Mouse (Mus musculus): Measurements from ENCODE around the gene Cdk7. TPM values are rescaled to one million over a fixed set of nuclear protein-coding genes. Genes with fewer than 3 reads are reported as not detected.

The Cdk7 gene
- 10 to 100 TPM; 80.4 to 85.6 TPM for polyA plus RNA-seq (2017; shearing (Covaris generic))

DNA sequence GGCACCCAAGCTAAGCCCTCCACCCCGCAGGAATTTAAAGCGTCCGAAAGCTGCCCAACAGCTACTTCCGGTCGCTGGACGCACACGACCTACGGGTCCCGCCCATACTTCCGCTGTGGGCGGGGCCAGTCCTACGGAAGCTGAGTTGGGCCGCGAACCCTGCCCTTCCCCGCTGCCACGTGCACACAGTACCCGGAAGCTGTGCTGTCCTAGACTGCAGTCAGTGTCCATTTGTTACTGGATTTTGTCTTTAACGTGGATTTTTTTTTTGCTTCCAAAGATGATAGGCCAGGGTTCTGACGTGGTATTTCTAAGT lies at the start of gene Cdk7:
Gene Cdk7 (minus strand): TSS at position 79 of the 316 bp plus-strand sequence.

DNA sequence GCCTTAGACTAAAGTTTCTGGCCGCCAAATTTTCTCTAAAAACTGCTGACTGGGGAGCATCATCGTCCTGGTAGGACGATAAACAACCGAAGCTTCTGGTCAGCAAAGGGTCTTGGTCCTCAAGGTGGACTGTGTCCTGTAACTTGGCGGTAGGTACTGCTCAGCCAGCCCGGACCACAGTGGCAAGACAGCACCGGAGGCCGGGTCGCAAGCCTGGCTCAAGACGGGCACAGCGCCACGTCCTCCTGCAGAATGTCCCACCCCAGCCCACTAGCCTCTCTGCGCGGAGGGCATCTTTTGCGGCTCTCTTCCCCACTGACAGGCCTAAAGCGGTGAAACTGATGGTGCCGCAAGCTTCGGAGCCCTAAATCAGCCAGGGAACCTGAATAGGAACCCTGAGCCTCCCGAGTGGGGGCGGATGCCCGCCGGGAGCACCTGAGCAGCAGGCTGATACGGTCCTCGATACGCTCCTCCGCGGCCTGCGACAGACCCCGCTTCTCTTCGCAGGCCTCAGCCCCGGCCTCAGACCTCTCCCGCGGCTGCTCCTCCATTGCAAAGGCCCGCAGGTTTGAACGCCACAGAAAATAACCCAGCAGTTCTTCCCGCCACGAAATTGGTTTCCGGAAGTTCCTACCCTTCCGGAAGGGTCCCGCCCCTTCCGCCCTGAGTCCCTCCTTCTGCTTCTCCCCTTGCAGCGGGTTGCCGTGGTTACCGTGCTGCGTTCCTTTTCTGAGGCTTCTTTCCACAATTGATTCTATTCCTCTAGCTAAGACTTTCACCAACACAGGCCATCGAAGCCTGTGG lies 44.7 kb upstream of the Cdk7 start, which contains the start of gene Cenph:
Gene Cenph (minus strand): TSS at position 648 of the 804 bp plus-strand sequence.

DNA sequence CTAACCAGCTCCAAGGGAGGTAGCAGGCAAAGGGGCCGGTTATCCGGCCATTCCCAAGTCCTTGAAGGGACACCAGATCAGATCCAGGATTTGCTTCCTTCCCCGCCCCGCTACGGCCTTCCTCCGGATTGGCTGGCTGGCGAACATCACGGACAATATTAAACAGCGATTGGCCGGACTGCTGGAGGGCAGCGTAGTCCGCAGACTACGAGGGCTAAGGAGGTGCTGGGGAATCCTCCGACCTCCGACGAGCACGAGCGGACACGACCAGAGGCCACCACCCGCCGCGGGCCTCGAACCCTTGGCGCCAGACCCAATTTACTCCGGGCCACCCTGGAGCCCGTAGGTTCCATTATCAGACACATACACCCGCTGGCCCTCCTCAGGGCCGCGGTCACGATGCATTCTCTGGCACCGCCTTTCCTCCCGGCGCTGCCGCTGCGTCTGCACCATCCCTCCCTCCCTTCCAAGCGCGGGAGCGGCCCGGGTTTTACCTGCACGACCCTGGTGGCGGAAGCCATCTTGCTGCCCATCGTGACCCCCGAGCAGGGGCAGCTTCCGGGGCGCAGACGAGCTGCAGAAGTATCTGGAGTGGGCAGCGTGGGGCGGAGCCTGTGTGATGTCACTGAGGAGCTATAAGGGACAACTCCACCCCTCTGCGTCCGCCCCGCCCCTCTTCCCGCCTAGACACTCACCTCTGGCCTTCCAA lies 13.5 kb upstream of the Cdk7 start, which contains the start of gene Mrps36:
Gene Mrps36 (minus strand): TSS at position 624 of the 709 bp plus-strand sequence.

DNA sequence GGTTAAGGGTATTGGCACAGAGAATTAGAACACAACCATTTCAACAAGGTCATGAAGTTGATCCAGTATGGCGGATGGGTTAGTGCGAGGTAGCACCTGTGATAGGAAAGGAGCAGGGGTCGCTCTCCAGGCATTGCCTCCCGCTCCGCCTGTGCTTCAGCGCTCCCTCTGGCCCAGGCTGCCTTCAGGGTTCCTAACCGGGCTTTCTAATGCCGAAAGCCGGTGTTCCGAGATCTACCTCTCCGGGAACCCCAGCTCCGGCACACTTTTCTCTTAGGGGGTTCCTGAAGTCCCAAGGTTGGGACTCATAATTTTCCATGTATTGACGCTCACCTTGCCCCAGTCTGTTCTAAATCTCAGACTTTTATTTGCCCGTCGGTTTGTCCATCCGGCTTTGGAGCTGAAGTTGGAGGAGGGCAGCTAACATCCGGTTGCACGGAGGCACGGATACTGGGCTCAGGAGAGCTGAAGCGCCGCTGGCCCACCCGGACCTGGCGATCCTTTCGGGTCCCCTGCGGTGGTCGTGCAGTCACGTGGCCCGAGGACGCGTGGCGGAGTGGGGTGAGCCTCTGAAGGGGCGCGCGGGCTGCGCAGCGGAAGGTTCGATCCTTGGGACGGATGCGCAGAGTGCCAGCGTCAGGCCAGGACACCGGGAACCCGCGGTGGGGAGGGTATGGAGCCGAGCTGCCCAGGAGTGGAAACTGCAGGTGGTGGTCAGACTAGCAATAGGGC lies 61.3 kb downstream of the Cdk7 start, which contains the start of gene Ccdc125:
Gene Ccdc125 (plus strand): TSS at position 427 of the 732 bp plus-strand sequence.

Other genes with a start within 250 kb of the Cdk7 start
- 10 to 100 TPM; 54.0 to 58.2 TPM for gene Gtf2h2, start 238.4 kb downstream of the Cdk7 start, polyA plus RNA-seq (2017; shearing (Covaris generic))
- gene Ocln, start 178.2 kb downstream of the Cdk7 start, polyA plus RNA-seq (2017; shearing (Covaris generic)) = 1 to 10 TPM; 1.4 to 3.8 TPM
- gene Marveld2, start 114.0 kb downstream of the Cdk7 start, polyA plus RNA-seq (2017; shearing (Covaris generic)) = 10 to 100 TPM in 1 of 2 experiments, 1 to 10 TPM in 1; 9.3 to 11.7 TPM
- gene Ak6, start 80.0 kb downstream of the Cdk7 start, polyA plus RNA-seq (2017; shearing (Covaris generic)) = 100 to 1,000 TPM; 100 to 126 TPM
- 10 to 100 TPM; 24.5 to 30.6 TPM for gene Rad17, start 79.9 kb downstream of the Cdk7 start, polyA plus RNA-seq (2017; shearing (Covaris generic))
- 1 to 10 TPM; 2.8 to 6.3 TPM for gene Taf9, start 79.4 kb downstream of the Cdk7 start, polyA plus RNA-seq (2017; shearing (Covaris generic))
- gene Ccdc125, start 61.2 kb downstream of the Cdk7 start, polyA plus RNA-seq (2017; shearing (Covaris generic)) = 10 to 100 TPM; 23.1 to 26.7 TPM
- gene Mrps36, start 13.7 kb upstream of the Cdk7 start, polyA plus RNA-seq (2017; shearing (Covaris generic)) = 10 to 100 TPM; 81.1 to 88.2 TPM
- gene Cenph, start 45.0 kb upstream of the Cdk7 start, polyA plus RNA-seq (2017; shearing (Covaris generic)) = 1 to 10 TPM; 2.1 to 3.7 TPM
- gene Ccnb1, start 55.6 kb upstream of the Cdk7 start, polyA plus RNA-seq (2017; shearing (Covaris generic)) = 1 to 10 TPM; 2.4 to 4.6 TPM
- 10 to 100 TPM; 50.6 to 55.0 TPM for gene Slc30a5, start 102.5 kb upstream of the Cdk7 start, polyA plus RNA-seq (2017; shearing (Covaris generic))